Mouse (Mus musculus): ENCODE measurements at regions not wholly inside any gene's neighbourhood (a gene's known extent, or its start where the extent isn't known, plus 50 kb on each side); places are given as distances from the start of the nearest gene placed in this dataset.

DNA sequence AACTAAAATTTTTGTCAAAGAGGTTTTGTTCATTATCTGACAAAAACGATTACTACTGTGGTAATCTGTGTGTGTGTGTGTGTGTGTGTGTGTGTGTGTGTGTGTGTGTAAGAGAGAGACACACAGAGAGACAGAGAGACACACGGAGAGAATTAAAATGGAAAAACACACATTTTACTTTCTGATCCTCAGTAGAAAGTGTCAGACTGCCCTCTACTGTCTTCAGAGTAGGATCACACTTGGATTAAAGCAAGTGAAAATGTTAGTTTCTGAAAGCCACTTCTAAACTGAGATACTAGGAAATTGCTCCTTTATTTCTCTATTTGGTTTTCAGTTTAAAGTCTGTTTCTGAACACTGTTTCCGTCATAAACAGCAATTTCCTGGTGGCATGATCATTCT is 57.3 kb upstream of the Cylc1 start:
- peak; percentile 42 for DNase-seq (ENCODE audit: low spot score)
